Mouse (Mus musculus) C2C12 (cell line): ENCODE data around the gene Lrrc75a. TPM values are rescaled to one million over a fixed set of nuclear protein-coding genes. Genes with fewer than 3 reads are reported as not detected.

Experiments used
- H3K27me3 ChIP-seq: one replicate; pipeline ENCODE4 v1.6.1; 2011; ENCODE audit not compliant: control insufficient read depth, insufficient read depth, insufficient read length
- H3K36me3 ChIP-seq: one replicate; pipeline ENCODE4 v1.6.1; 2011; ENCODE audit not compliant: control insufficient read depth, insufficient read depth
- H3K4me3 ChIP-seq: one replicate; pipeline ENCODE4 v1.5.1; 2011; ENCODE audit warnings: mild to moderate bottlenecking, control low read depth; ENCODE audit not compliant: poor library complexity, insufficient read depth, severe bottlenecking
- H3K79me2 ChIP-seq: one replicate; pipeline ENCODE4 v1.6.1; 2011; ENCODE audit not compliant: control insufficient read depth, insufficient read depth
- H3K79me3 ChIP-seq: one replicate; pipeline ENCODE4 v1.6.1; 2011; ENCODE audit warnings: low read depth, control low read depth
- H3ac ChIP-seq: one replicate; pipeline ENCODE3; 2011; ENCODE audit warnings: low read depth; ENCODE audit not compliant: control insufficient read depth, insufficient read length
- CEBPB ChIP-seq: IDR thresholded peaks from one replicate; pipeline ENCODE4 v1.6.1; 2011; ENCODE audit warnings: low read depth, mild to moderate bottlenecking, control low read depth, moderate library complexity
- CTCF ChIP-seq: IDR thresholded peaks from one replicate; pipeline ENCODE4 v1.5.1; 2011; ENCODE audit not compliant: control insufficient read depth, insufficient read depth, insufficient read length
- FOSL1 ChIP-seq: IDR thresholded peaks from one replicate; pipeline ENCODE4 v1.8.0; 2011; ENCODE audit warnings: mild to moderate bottlenecking, low read length; ENCODE audit not compliant: poor library complexity, insufficient read depth, severe bottlenecking
- MAX ChIP-seq: IDR thresholded peaks from one replicate; pipeline ENCODE4 v1.6.1; 2011; ENCODE audit warnings: mild to moderate bottlenecking, control low read depth
- MYOD1 ChIP-seq: IDR thresholded peaks from one replicate; pipeline ENCODE4 v1.6.1; 2011; ENCODE audit warnings: low read depth; ENCODE audit not compliant: control insufficient read depth, insufficient read length
- MYOG ChIP-seq: IDR thresholded peaks from one replicate; pipeline ENCODE4 v1.6.1; 2011; ENCODE audit not compliant: control insufficient read depth, insufficient read length; ENCODE audit errors: extremely low read depth
- USF1 ChIP-seq: IDR thresholded peaks from one replicate; pipeline ENCODE4 v1.6.1; 2011; ENCODE audit warnings: low read depth, mild to moderate bottlenecking, control low read depth, moderate library complexity
- polyA plus RNA-seq: library from polyadenylated mRNA; unstranded; fragments of >200 nt; fragmentation: generic; extraction: Trizol; gene quantifications from one replicate; pipeline ENCODE4 v1.2.1, GENCODE M21; 2012; ENCODE audit warnings: missing spikeins

The Lrrc75a gene
- polyA plus RNA-seq, 1 experiment: 12.5 TPM

- H3ac ChIP-seq: no peak overlapping the region
- no peaks in the 10 kb centered on the region for H3K79me2 ChIP-seq
- no peaks in the 10 kb centered on the region for H3K27me3 ChIP-seq
- no peak overlapping the region for H3K4me3 ChIP-seq
- no peak for TF ChIP-seq CTCF
- TF ChIP-seq MAX: no peak
- no peak for TF ChIP-seq FOSL1
- no peak for TF ChIP-seq MYOD1
- no peak for TF ChIP-seq MYOG
- no peak for TF ChIP-seq CEBPB
- TF ChIP-seq USF1: no peak
- H3K79me3 ChIP-seq: no peaks in the 10 kb centered on the region
- no peaks in the 10 kb centered on the region for H3K36me3 ChIP-seq
These were observed 30.5 kb upstream of the Lrrc75a start for GRCm38 (mm10) chr11:62678778-62679354.

DNA sequence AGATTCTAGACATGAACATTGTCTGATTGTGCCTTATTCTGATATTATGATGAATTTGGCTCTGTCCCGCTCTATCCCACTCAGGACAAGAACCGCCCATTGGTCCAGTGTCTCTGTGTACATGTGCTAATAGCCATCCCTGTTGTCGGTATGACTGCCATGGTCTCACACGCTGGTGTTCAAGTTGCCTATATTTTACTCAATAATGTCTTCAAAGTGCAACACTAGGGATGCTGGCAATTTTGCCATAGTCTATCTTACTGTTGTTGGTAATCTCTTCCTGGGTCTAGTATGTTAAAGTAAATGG lies 27.9 kb upstream of the Lrrc75a start:
- Histone ChIP-seq H3K79me3 (no peaks in the 10 kb centered on the region), H3K27me3 (no peaks in the 10 kb centered on the region), H3K4me3 (no peak overlapping the region), H3ac (no peak overlapping the region), H3K79me2 (no peaks in the 10 kb centered on the region), H3K36me3 (no peaks in the 10 kb centered on the region)
- no peak for TF ChIP-seq MYOG
- no peak for TF ChIP-seq CEBPB
- no peak for TF ChIP-seq USF1
- no peak for TF ChIP-seq CTCF
- TF ChIP-seq FOSL1: no peak
- no peak for TF ChIP-seq MAX
- TF ChIP-seq MYOD1: no peak

DNA sequence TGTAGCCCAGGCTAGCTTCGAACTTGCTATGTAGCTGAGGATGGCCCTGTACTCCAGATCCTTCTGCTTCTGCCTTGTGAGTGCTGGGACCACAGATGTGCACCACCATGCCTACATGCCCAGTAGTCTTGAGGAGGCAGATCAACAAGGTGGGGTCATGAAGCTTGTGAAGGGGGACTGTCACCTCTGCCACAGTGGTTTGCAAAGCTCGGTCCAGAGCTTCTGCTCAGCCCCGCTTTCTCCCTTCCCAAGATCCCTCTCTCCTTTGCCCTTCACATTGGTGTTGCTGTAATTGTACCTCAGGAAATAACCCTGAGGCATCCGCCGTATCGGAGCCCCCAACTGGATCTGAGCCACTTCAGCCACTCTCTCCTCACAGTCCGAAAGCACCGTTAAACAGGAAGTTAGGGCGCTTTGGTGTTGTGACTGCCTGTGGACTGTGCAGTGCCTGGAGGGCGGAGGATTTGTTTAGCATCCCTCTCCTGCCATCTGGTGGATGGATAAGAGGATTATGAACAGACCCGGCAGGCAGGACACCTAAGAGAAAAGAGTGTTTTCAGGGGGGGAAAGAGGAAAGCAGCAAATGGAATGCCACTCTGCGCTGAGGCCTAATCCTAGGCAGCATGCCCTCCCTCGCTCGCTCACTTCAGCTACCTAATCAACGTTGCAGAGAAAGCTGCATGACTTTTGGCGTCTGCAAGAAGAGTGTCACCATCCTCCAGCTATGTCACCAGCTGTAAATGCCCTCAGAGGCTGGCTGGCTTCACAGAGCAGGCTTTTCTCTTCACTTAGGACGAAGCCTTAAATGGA lies 27.4 kb upstream of the Lrrc75a start:
- H3K27me3 ChIP-seq: no peaks in the 10 kb centered on the region
- H3ac ChIP-seq: peak overlapping the region; percentile 32
- no peaks in the 10 kb centered on the region for H3K36me3 ChIP-seq
- H3K79me2 ChIP-seq: no peaks in the 10 kb centered on the region
- H3K79me3 ChIP-seq: no peaks in the 10 kb centered on the region
- TF ChIP-seq FOSL1: no peak
- peak; percentile 60 for TF ChIP-seq CTCF
- no peak overlapping the region for H3K4me3 ChIP-seq

DNA sequence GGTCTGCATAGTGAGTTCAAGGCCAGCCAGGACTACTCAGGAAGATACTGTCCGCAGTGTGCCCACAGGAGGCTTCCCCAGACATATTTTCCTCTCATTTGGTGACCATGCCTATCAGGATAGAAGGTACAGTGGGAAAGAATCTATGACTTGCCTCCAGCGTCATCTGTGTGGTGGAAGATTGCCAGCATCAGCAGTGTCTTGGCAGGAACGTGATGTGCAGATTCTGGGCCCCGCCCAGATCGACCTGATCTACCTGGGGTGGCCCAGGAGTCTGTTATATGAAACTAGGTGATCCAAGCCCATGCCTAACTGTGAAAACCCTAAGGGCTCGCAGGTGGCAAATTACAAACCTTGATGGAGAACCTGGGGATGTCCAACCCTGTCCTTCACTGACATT lies 21.7 kb upstream of the Lrrc75a start:
- TF ChIP-seq MYOD1 (no peak), CEBPB (no peak), FOSL1 (no peak), MYOG (no peak), USF1 (no peak), MAX (no peak), CTCF (no peak)
- Histone ChIP-seq H3K36me3 (peaks cover 8% of the 10 kb centered on the region), H3K79me3 (no peaks in the 10 kb centered on the region), H3K4me3 (no peak overlapping the region), H3ac (no peak overlapping the region), H3K79me2 (no peaks in the 10 kb centered on the region), H3K27me3 (no peaks in the 10 kb centered on the region)

DNA sequence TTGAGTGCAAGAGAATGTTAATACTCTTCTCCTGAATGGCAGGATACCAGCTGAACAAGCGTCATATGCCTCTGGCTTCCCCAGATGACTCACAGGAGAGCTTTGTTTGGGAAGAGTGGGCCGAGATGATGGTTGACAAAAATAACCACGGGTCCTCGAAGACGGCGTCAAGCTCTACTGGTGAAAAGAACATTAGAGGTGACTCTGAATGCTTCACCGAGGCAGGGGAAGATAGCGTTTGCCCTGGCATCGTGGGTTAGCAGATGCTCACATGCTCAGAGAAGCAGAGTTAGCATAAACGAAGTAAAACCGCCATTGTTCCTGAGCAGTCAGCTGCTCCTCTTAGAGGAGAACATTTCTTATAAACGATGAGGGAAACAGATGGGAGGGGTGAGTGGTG lies 21.1 kb upstream of the Lrrc75a start:
- TF ChIP-seq MAX (no peak), CTCF (no peak), FOSL1 (no peak), MYOG (no peak), USF1 (no peak)
- H3K27me3 ChIP-seq: no peaks in the 10 kb centered on the region
- H3K4me3 ChIP-seq: no peak overlapping the region
- H3K79me2 ChIP-seq: no peaks in the 10 kb centered on the region
- no peaks in the 10 kb centered on the region for H3K79me3 ChIP-seq
- H3ac ChIP-seq: peak overlapping the region; percentile 31
- peaks cover 14% of the 10 kb centered on the region for H3K36me3 ChIP-seq

DNA sequence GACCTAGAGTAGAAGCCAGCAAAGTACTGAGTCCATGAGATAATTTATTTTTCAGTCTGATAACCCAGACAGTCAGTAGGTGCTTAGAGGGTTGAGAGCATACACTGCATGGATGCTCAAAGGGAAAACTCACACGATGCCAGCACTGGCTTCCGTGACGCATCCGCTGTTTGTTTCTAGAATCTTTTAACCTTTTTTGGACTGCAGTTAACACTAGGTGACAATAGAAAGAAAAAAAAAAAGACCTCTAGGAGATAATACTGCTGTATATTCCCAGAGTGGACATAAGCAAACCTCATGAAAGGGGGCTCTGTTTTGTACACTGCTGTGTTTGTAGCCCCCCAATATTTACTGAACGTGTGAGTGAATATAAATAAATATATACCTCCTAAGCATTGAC lies 20.7 kb upstream of the Lrrc75a start:
- Histone ChIP-seq H3K79me2 (no peaks in the 10 kb centered on the region), H3K36me3 (peaks cover 14% of the 10 kb centered on the region), H3K79me3 (no peaks in the 10 kb centered on the region), H3K27me3 (no peaks in the 10 kb centered on the region), H3K4me3 (no peak overlapping the region), H3ac (no peak overlapping the region)
- TF ChIP-seq MAX (no peak), FOSL1 (no peak), MYOD1 (no peak), USF1 (no peak), MYOG (no peak), CTCF (no peak), CEBPB (no peak)
